Mouse (Mus musculus) ovary, postnatal 36 days (tissue): ENCODE measurements at regions not wholly inside any gene's neighbourhood (a gene's known extent, or its start where the extent isn't known, plus 50 kb on each side); places are given as distances from the start of the nearest gene placed in this dataset.

Experiments
- DNase-seq: peaks from one replicate; pipeline ENCODE4 v3.0.0; 2022; ENCODE audit warnings: low spot score, mixed read lengths

GRCm38 (mm10) chr2:116808554-116808953 lies 69.9 kb upstream of the Tmco5 start:
- DNase-seq = no peak

DNA sequence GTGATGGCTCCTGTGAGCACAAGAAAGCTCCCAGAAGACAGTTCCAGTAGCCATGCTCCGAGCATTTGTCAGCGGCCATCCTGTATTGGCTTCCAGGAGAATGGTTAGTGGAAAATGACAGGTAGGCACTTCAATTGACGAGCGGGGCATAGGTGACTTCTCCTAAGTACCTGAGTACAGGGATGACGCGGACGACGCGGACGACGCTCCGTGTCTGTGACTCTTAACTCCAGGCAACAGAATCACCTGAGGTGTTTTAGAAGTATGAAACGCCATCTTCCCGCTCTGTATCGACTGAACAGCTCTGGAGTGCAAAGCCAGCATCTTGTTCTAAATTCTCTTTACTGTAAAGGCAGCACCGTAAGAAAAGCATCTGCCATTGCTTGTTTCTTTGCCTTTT lies 68.4 kb upstream of the Tmco5 start:
- DNase-seq = no peak

DNA sequence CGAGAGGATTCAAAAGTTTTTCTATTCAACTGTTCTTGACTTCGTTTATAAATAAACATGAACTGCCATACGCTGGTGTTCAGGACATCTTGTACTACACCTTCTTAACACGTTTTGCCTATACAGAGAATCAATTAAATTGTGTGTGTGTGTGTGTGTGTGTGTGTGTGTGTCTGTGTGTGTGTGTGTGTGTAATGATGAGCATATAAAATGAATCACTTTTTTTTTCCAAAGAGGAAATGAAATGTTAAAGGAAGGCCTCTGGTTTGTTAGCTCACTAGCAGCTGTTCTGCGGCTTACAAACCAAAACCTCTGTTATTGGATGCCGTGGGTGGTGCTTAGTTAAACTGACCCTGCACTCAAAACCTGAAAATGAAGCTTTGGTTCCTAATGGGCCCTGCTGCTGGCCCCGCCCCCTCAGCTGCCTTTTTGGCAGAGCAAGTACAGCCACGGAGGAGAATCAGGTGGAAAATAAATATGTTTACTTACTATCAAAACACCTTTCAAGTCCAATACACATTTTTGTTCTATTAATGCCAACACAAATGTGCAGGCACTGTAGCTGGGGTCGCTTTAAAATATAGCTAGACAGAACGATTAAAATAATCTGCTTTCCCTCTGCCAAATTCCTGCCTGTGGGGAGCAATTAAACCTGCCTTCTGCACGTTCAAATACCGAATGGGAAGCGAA lies 65.5 kb upstream of the Tmco5 start:
- peak; percentile 11 for DNase-seq

- no peak for DNase-seq
Observed at GRCm38 (mm10) chr2:116813559-116813895, 65.0 kb upstream of the Tmco5 start.

DNA sequence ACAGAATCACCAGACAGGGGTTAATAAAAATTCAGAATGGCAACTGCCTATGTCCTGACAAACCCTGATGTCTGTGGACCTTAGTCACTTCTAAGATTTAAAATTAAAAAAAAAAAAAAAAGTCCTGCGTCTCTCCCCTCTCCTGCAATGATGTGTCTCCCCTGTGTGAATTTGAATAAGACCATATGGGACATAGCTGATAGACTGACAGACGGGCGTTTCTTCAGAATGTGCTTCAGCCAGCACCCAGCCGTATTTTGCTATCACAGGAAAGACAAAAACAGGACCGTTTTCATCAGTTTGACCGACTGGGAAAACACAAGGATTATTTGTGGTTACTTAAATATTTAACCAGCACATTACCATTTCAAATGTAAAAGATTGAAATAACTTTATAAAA lies 61.4 kb upstream of the Tmco5 start:
- DNase-seq = no peak

DNA sequence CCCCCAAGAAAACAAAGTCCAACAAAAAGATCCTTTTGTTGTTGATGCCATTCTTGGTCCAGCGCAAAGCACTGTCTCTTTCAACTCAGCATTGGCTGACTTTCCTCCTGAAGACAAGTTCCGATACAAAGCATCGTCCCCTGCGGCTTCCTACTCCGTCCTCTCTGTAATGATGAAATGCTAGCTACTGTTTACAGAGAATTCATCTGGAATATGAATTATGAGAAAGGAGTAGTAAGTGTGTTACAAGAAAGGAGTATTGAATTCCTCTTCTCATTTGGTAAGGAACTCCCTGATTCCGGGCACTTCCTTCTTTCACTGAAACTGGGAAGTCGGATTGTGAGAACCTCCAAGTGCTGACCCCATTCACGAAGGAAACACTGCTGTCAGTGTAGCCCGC lies 60.9 kb upstream of the Tmco5 start:
- DNase-seq = no peak

GRCm38 (mm10) chr2:116818550-116818949 lies 59.9 kb upstream of the Tmco5 start:
- no peak for DNase-seq

- no peak for DNase-seq
Observed at GRCm38 (mm10) chr2:116819016-116819687, 59.3 kb upstream of the Tmco5 start.

DNA sequence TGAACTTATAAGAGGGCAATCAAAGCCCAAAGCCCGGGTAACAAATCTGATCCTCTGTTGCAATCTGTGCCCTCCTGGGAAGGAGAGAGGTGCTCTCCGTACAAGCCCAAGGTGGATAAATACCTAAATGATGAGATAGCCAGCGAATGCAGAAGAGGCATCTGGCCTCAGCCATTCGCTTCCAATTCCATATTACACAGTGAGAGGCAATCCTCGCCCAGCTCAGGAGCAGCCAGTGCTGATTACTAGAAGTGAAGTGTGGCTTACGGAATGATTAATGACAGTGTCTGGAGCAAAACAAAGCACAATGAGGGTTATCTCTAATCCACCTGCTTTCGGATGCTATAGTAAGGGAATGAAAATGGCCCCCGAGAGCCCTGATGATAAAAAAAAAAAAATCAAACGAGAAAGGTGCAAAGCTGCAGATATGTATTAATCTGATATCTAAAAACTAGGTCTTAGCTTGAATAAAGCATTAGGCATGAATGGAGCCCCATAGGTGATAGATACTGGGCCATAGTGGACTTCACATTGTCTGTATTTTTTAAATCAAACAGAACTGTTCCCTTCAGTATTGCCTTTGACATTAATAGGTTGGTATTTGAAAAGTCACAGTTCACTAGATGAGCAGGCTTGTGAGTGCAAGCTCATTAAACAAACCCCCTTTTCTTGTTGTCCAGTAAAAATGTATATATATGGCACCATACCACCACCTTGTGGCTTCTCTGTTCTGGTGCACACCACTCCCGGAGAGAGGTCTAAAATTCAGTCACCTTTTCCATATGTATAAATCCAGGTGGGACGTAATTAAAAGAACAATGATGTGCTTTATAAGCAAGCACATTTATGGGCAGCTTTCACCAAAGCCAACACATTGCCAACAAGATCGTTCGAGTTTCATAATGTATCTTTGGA lies 57.4 kb upstream of the Tmco5 start:
- no peak for DNase-seq
